Comparison of ENCODE assay signal across 25 mouse cellular contexts in genomic region chr15:31106907-31107306, GRCm38 (mm10).
"Had no signal": no experiment of that assay in that cellular context is flagged by ENCODE, and none has a peak within 500 bp of the region (broad histone marks: within the 10 kb centered on the region; RNA-seq: fewer than 3 reads in every experiment).

No protein-coding gene starts in this region.

- H3K4me2 ChIP-seq: heart, embryonic 11.5 days; heart, embryonic 13.5 days; heart, embryonic 15.5 days; hindbrain, embryonic 15.5 days; kidney, embryonic 15.5 days; limb, embryonic 13.5 days; limb, embryonic 15.5 days; liver, embryonic 12.5 days had no signal

- H3K9ac ChIP-seq: heart, embryonic 13.5 days; heart, embryonic 15.5 days; hindbrain, embryonic 15.5 days; kidney, embryonic 15.5 days; limb, embryonic 13.5 days; limb, embryonic 15.5 days; liver, embryonic 12.5 days; liver, embryonic 14.5 days had no signal

- H3K27me3 ChIP-seq: heart, embryonic 13.5 days; heart, embryonic 15.5 days; hindbrain, embryonic 15.5 days; kidney, embryonic 15.5 days; limb, embryonic 13.5 days; limb, embryonic 15.5 days; liver, embryonic 12.5 days had no signal

- H3K9me3 ChIP-seq: heart, embryonic 13.5 days; heart, embryonic 15.5 days; hindbrain, embryonic 15.5 days; kidney, embryonic 15.5 days; limb, embryonic 13.5 days; limb, embryonic 15.5 days; liver, embryonic 12.5 days had no signal

- H3K4me3 ChIP-seq: heart, adult 2 months; heart, embryonic 13.5 days; heart, embryonic 15.5 days; hindbrain, embryonic 15.5 days; kidney, embryonic 15.5 days; left cerebral cortex, adult 2 months; limb, embryonic 13.5 days; limb, embryonic 15.5 days; liver, embryonic 12.5 days had no signal

- H3K36me3 ChIP-seq: heart, embryonic 13.5 days; heart, embryonic 15.5 days; hindbrain, embryonic 15.5 days; kidney, embryonic 15.5 days; limb, embryonic 13.5 days; limb, embryonic 15.5 days; liver, embryonic 12.5 days had no signal

- H3K4me1 ChIP-seq: heart, embryonic 13.5 days; heart, embryonic 15.5 days; limb, embryonic 15.5 days; liver, embryonic 12.5 days had no signal

- ATAC-seq: intestine, embryonic 16.5 days; liver, embryonic 12.5 days had no signal

- H3K27ac ChIP-seq: heart, adult 2 months; heart, embryonic 13.5 days; heart, embryonic 15.5 days; hindbrain, embryonic 15.5 days; kidney, embryonic 15.5 days; kidney, postnatal 0 days; left cerebral cortex, adult 2 months; limb, embryonic 13.5 days; limb, embryonic 15.5 days; liver, embryonic 12.5 days; liver, embryonic 14.5 days had no signal

- DNase-seq: gastrocnemius, postnatal 14 days; gastrocnemius, postnatal 36 days; heart, adult 11 months; heart, adult 2 months; heart, postnatal 14 days; heart, postnatal 36 days; kidney, adult 11 months; kidney, adult 2 months; kidney, adult 9 months; kidney, postnatal 14 days; kidney, postnatal 36 days; layer of hippocampus, adult 9-11 months; layer of hippocampus, postnatal 36 days had no signal
